Mouse (Mus musculus) hindlimb bud, embryonic 11.5 days (tissue): ENCODE measurements around the gene Ccdc6.

Source experiments
- DNase-seq: peaks from one replicate; pipeline ENCODE4 v3.0.0-alpha.2; 2012; ENCODE audit warnings: low read depth, low spot score; ENCODE audit errors: extremely low spot score

Gene Ccdc6

DNA sequence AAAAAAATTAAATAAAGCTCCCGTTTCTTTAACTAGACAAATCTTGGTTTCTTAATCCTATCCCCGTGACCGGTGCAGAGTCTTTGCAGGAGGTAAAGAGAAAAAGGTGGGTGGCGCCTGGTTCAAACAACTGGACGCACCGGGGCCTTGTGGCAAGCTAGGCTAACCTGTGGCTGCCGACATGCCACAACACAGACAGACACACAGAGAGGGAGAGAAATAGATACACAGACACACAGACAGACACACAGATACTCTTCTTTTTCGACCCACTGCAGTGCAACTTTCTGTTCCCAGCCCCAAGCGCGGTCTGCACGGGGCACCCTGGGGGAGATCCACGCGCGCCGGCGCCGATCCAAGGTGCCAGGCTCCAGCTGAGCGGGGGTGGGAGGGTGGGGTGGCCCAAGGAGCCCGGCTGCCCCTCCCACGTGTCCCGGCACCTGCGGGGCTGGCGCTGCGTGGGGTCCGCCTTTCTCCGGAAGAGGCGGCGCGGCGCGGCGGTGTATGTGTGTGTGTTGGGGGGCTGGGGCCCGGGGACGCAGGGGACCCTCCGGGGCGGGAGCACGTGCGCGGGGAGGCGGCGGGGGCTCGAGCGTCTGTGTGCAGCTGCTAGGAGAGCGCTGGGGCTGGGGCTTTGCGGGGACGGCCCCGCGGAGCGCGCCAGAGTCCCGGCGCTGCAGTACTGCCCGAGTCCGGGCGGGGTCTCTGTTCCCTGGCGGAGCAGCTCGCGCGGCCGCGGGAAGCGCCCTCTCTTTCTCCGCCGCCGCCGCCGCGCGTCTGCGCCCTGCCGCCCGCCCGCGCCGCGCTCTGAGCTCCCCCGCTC is at the start of gene Ccdc6:
TSS of gene Ccdc6 (plus strand) at position 756 of the 823 bp plus-strand sequence.
- DNase-seq: no peak

DNA sequence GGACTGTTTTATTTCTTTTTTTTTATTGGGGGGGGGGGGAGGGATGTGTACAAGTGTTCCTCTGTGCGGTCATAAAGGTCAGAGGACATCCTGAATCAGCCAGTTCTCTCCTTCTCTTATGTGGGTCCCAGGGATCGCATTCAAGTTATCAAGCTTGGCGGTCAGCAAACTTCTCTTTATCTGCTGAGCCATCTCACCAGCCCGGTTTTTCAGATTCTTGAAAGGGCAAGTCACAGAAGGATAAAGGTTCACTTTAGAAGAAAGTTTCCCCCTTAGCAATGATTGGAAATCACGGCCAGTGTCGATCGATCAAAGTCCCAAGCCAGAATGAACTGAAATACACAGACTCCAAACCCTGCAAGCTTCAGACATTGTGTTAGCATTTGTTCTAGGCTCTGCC is 47.1 kb upstream of the Ccdc6 start:
- no peak for DNase-seq

GRCm38 (mm10) chr10:70055291-70055690 is 41.6 kb upstream of the Ccdc6 start:
- no peak for DNase-seq

- DNase-seq: no peak
These were observed 39.9 kb upstream of the Ccdc6 start for GRCm38 (mm10) chr10:70057064-70057463.

DNA sequence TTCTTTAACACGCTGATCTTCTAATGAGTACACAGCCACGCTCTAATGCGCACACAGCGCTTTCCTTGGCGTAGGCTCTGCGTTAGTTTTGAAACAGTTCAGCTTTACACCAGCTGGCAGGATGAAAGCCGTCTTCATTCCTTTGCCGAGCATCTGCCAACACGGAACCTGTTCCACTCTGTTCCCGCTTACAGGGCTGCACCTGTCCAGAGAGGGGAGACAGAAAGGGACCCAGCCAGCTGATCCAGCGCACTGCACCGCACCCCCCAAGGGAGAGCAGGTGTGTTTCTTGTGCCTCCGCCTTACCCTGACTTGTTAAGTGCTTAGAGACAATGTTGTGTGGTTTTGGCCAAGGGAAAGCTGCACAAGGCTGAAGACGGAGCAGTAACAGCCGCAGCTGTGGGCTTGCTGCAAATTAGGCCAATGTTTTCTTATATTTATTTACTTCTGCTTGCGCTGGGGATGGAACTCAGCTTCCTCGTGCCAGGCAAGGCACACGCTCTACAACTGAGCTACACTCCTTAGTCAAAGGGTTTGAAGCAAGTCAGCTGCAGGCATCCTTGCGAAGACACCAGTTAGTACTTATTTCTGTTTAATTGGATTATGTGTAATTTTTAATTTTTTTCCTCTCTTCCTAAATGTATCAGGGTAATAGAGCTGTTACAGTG is 36.8 kb upstream of the Ccdc6 start:
- DNase-seq: no peak

GRCm38 (mm10) chr10:70060689-70061081 is 36.2 kb upstream of the Ccdc6 start:
- DNase-seq: no peak

- no peak for DNase-seq
These were observed 32.9 kb upstream of the Ccdc6 start for GRCm38 (mm10) chr10:70063881-70064555.

DNA sequence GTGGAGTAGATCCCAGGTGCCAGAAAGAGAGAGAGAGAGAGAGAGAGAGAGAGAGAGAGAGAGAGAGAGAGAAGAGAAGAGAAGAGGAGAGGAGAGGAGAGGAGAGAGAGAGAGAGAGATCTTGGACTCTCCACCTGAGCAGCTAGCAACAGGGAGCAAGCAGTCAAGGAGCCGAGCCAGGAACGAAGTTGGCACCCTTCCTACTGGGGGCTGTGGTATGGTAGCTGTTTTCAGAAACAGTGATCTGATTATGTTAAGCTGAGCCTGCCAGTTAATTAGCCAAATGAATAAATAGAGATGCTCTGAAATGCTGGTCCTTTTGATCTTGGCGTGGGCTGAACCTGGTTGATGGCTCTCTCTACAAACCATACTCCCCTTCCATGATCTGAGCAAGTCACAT is 31.7 kb upstream of the Ccdc6 start:
- no peak for DNase-seq

DNA sequence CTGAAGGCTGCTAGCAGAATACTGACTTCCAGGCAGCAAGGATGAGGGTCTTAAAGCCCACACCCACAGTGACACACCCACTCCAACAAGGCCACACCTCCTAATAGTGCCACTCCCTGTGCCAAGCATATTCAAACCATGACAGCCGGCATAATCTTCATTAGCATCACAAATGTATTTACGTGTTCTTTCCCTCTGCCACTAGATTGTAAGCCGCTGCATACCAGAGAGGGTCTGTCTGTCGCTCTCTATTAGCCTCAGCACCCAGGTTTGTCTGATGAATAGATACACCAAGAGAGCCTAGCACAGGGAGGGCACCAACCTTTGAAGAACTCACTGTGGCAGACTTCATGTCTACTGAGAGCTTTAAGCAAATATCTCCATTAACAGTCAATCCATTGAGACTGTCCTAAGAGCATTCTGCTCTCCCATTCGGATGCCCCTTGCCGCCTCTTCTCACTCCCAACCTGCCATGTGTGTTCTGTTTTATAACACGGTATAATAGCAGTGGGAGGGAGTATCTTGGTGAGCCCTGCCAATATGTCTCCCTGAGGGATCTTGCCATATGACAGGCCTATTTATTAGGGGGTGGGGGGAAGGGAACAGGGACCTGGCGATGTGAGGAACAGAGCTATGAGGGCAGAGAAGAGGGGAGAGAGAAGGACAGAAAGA is 30.3 kb upstream of the Ccdc6 start:
- DNase-seq: no peak

GRCm38 (mm10) chr10:70067169-70068115 is 29.5 kb upstream of the Ccdc6 start:
- DNase-seq: no peak

GRCm38 (mm10) chr10:70069321-70069720 is 27.6 kb upstream of the Ccdc6 start:
- DNase-seq: no peak

- DNase-seq: no peak
These were observed 25.6 kb upstream of the Ccdc6 start for GRCm38 (mm10) chr10:70071334-70071733.

GRCm38 (mm10) chr10:70077452-70077851 is 19.5 kb upstream of the Ccdc6 start:
- no peak for DNase-seq

- no peak for DNase-seq
These were observed 16.0 kb upstream of the Ccdc6 start for GRCm38 (mm10) chr10:70080908-70081307.

DNA sequence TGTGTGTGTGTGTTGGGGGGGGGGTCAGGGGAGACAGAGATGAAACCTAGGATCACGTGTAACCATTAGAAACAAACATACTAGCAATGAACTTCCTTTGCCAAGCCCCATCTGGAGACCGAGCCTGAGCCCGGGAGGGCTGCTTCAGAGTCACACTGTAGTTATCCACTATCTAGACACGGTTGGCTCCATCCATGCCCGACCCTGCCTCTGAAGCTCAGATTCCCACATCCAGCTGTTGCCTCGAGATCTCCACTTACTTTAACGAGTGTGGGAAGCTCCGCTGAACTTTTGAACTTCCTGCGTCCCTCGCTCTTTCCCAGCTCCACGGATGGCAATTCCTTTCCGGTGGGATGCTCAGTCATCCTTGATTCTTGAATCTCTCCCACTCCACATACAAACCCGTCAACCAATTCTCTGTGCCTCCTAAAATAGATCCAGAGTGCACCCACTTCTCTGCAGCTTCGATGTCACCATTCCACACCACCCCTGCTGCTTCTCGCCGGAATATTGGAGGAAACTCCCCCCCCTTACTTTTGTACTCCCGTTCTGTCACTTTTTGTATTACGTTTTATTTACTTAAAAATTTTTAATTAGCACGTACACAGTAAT is 15.3 kb upstream of the Ccdc6 start:
- no peak for DNase-seq

GRCm38 (mm10) chr10:70083241-70083640 is 13.7 kb upstream of the Ccdc6 start:
- no peak for DNase-seq

GRCm38 (mm10) chr10:70085256-70085961 is 11.5 kb upstream of the Ccdc6 start:
- DNase-seq: no peak

DNA sequence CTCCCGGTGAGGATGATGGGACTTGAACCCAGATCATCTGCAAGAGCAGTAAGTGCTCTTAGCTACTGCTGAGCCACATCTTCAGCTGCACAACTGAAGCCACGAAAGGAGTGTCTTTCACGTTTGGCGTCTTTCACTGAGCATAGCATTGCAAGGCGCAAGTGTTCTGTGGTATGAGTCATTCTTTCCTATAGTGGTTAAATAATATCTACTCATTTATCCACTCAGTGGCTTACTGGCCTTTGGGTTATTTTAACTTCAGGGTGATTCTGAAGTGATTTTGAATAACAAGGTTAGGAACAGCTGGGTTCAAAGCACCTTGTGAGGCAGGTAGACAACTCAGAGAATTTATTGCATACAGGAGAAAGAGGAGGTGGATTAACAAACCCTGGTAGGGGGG is 8.1 kb upstream of the Ccdc6 start:
- DNase-seq: no peak

GRCm38 (mm10) chr10:70091876-70092462 is 5.0 kb upstream of the Ccdc6 start:
- DNase-seq: no peak
